Mouse (Mus musculus) gastrocnemius, postnatal 4 days (tissue): Measurements from ENCODE around the gene Miga2. TPM values are rescaled to one million over a fixed set of nuclear protein-coding genes. Genes with fewer than 3 reads are reported as not detected.

Experiments used
- DNase-seq, 2 experiments: peaks; one replicate each; pipeline ENCODE4 v3.0.0; 2021 to 2022; ENCODE audit warnings: low spot score in 2 of 2, mixed read lengths in 2 of 2
- long read RNA-seq, 2 experiments: library from polyadenylated mRNA; stranded (forward); transcript quantifications; one replicate each; pipeline ENCODE4 v2.0.0; 2021
- total RNA-seq, 2 experiments: library from RNA; stranded (reverse); gene quantifications; 2 replicates each; pipeline ENCODE4 v1.2.3; 2021

Miga2 gene
- total RNA-seq: 10 to 100 TPM; 33.2 to 37.5 TPM
- long read RNA-seq, experiment 1, transcript Miga2-201 (16 exons, 3,381 nt): major isoform, 8 of 21 reads
- long read RNA-seq, experiment 1, partial matches to known transcripts: 2 of 21 reads
- long read RNA-seq, experiment 1, other reads (novel, unspliced or antisense): 9 of 21 reads
- long read RNA-seq, experiment 2, transcript Miga2-201 (16 exons, 3,381 nt): major isoform, 6 of 22 reads
- long read RNA-seq, experiment 2, partial matches to known transcripts: 3 of 22 reads
- long read RNA-seq, experiment 2, other reads (novel, unspliced or antisense): 12 of 22 reads

GRCm38 (mm10) chr2:30363773-30364650, at the start of gene Miga2:
Gene Miga2 (plus strand): TSS chr2:30364233.
- peak; percentile 93 to 98 for DNase-seq

GRCm38 (mm10) chr2:30316136-30316535, 47.9 kb upstream of the Miga2 start:
- no peak for DNase-seq

- DNase-seq: no peak
Observed at GRCm38 (mm10) chr2:30316955-30317354, 47.1 kb upstream of the Miga2 start.

- DNase-seq: no peak
Observed at GRCm38 (mm10) chr2:30319260-30319659, 44.8 kb upstream of the Miga2 start.

GRCm38 (mm10) chr2:30323111-30323510, 40.9 kb upstream of the Miga2 start:
- DNase-seq: no peak

- DNase-seq: no peak
Observed at GRCm38 (mm10) chr2:30325296-30325695, 38.7 kb upstream of the Miga2 start.

GRCm38 (mm10) chr2:30327276-30327675, 36.8 kb upstream of the Miga2 start:
- DNase-seq: no peak

- DNase-seq: no peak
Observed at GRCm38 (mm10) chr2:30328791-30329190, 35.2 kb upstream of the Miga2 start.

GRCm38 (mm10) chr2:30335324-30335723, 28.7 kb upstream of the Miga2 start:
- no peak for DNase-seq

- no peak for DNase-seq
Observed at GRCm38 (mm10) chr2:30336174-30336915, 27.7 kb upstream of the Miga2 start.

- DNase-seq: no peak
Observed at GRCm38 (mm10) chr2:30337179-30337578, 26.9 kb upstream of the Miga2 start.

- DNase-seq: no peak
Observed at GRCm38 (mm10) chr2:30342061-30342460, 22.0 kb upstream of the Miga2 start.

- DNase-seq: no peak
Observed at GRCm38 (mm10) chr2:30342544-30342943, 21.5 kb upstream of the Miga2 start.

- no peak for DNase-seq
Observed at GRCm38 (mm10) chr2:30343601-30344137, 20.4 kb upstream of the Miga2 start.

GRCm38 (mm10) chr2:30345971-30346676, 17.9 kb upstream of the Miga2 start:
- DNase-seq: no peak

GRCm38 (mm10) chr2:30349196-30349595, 14.8 kb upstream of the Miga2 start:
- no peak for DNase-seq

- DNase-seq: no peak
Observed at GRCm38 (mm10) chr2:30351149-30351548, 12.9 kb upstream of the Miga2 start.

- no peak for DNase-seq
Observed at GRCm38 (mm10) chr2:30355861-30356260, 8.2 kb upstream of the Miga2 start.

- no peak for DNase-seq
Observed at GRCm38 (mm10) chr2:30356266-30356665, 7.8 kb upstream of the Miga2 start.

- DNase-seq: no peak
Observed at GRCm38 (mm10) chr2:30356906-30357305, 7.1 kb upstream of the Miga2 start.
